8 mouse cellular contexts compared by ENCODE assay signal in genomic region chr11:69100639-69101360, GRCm38 (mm10). TPM values are rescaled to one million over a fixed set of nuclear protein-coding genes. Genes with fewer than 3 reads are reported as not detected.
DNase-seq lines count a peak whose midpoint lies in the region; ATAC-seq lines count a peak whose summit lies in the region.

No protein-coding gene starts in this region.

- peak; percentile 54 for DNase-seq in cerebellum, adult 11 months
- no peak for DNase-seq in cerebellum, postnatal 4 days (ENCODE audit: low spot score in 2 of 2)
- no peak for DNase-seq in neural tube, embryonic 11.5 days (ENCODE audit: low spot score)
- DNase-seq in neural tube, embryonic 10.5 days (ENCODE audit: extremely low spot score, low spot score): no peak
- no peak for DNase-seq in ovary, postnatal 36 days (ENCODE audit: low spot score)
- no peak for DNase-seq in layer of hippocampus, postnatal 14 days (ENCODE audit: low spot score in 2 of 2)

- H3K4me1 ChIP-seq in neural tube, embryonic 11.5 days (ENCODE audit: control insufficient read depth, insufficient read depth, low read length): peaks cover 33% of the 10 kb centered on the region
- peaks cover 33% of the 10 kb centered on the region for H3K4me1 ChIP-seq in heart, embryonic 16.5 days (ENCODE audit: control insufficient read depth, insufficient read depth, low read length)

- peaks cover 25% of the 10 kb centered on the region for H3K36me3 ChIP-seq in neural tube, embryonic 11.5 days (ENCODE audit: control insufficient read depth, insufficient read depth, low read length)
- H3K36me3 ChIP-seq in heart, embryonic 16.5 days (ENCODE audit: control insufficient read depth, insufficient read depth): peaks cover 53% of the 10 kb centered on the region
- H3K36me3 ChIP-seq in macrophage (ENCODE audit: inconsistent target): peaks cover 47% of the 10 kb centered on the region

- H3K4me2 ChIP-seq in neural tube, embryonic 11.5 days (ENCODE audit: low read depth): peak overlapping the region; percentile 89; the same call in 1 of the 2 replicates
- peak overlapping the region; percentile 98 for H3K4me2 ChIP-seq in heart, embryonic 16.5 days (ENCODE audit: low read depth, low read length)

- no peaks in the 10 kb centered on the region for H3K27me3 ChIP-seq in neural tube, embryonic 11.5 days (ENCODE audit: control insufficient read depth, insufficient read depth, low read length)
- no peaks in the 10 kb centered on the region for H3K27me3 ChIP-seq in heart, embryonic 16.5 days (ENCODE audit: control insufficient read depth, insufficient read depth, low read length)

- WGBS in neural tube, embryonic 11.5 days: 91% methylated on average over 20 of the region's 20 CpGs
- 84% methylated on average over 20 of the region's 20 CpGs for WGBS in heart, embryonic 16.5 days
- 71% methylated on average over 18 of the region's 20 CpGs for WGBS in macrophage (ENCODE audit: missing documents)

- no peak overlapping the region for H3K9ac ChIP-seq in neural tube, embryonic 11.5 days (ENCODE audit: low read length)
- H3K9ac ChIP-seq in heart, embryonic 16.5 days (ENCODE audit: low read length): peak overlapping the region; percentile 65

- no peaks in the 10 kb centered on the region for H3K9me3 ChIP-seq in neural tube, embryonic 11.5 days (ENCODE audit: control insufficient read depth, low read length)
- no peaks in the 10 kb centered on the region for H3K9me3 ChIP-seq in heart, embryonic 16.5 days (replicated peaks; ENCODE audit: control insufficient read depth, low read length)

- ATAC-seq in neural tube, embryonic 11.5 days (ENCODE audit: insufficient read depth, low FRiP score, low TSS enrichment): no peak
- no peak for ATAC-seq in heart, embryonic 16.5 days (replicated peaks; ENCODE audit: extremely low read depth, insufficient read depth, low FRiP score)

- no peak overlapping the region for H3K4me3 ChIP-seq in neural tube, embryonic 11.5 days (ENCODE audit: low read depth, low read length)
- peak overlapping the region; percentile 76 for H3K4me3 ChIP-seq in heart, embryonic 16.5 days (ENCODE audit: low read length)
- H3K4me3 ChIP-seq in macrophage (ENCODE audit: inconsistent target): peak overlapping the region; percentile 33

- no peak overlapping the region for H3K27ac ChIP-seq in neural tube, embryonic 11.5 days (ENCODE audit: low read depth, low read length)
- peak overlapping the region; percentile 84 for H3K27ac ChIP-seq in heart, embryonic 16.5 days (ENCODE audit: low read length)
- peak overlapping the region; percentile 79 for H3K27ac ChIP-seq in macrophage

- peaks cover 14% of the 10 kb centered on the region for H3K79me2 ChIP-seq in macrophage (ENCODE audit: inconsistent target)

RNA-seq across cellular contexts. Expression of gene Per1, which starts 5.8 kb away (rescaled TPM):
- polyA plus RNA-seq in neural tube, embryonic 11.5 days (2014; fragmentation: Nextera tagmentation; extraction: Ambion mirVana): 10.7 and 10.9 TPM in 2 replicates
- 19.6 and 21.9 TPM in 2 replicates for polyA plus RNA-seq in heart, embryonic 16.5 days (2015; fragmentation: Nextera tagmentation; extraction: Ambion mirVana)
- total RNA-seq in macrophage (2018; cell fraction: chromatin; rRNA removed): 100 to 1,000 TPM in 3 of 26 experiments, 10 to 100 TPM in 20, 1 to 10 TPM in 3; 2.1 to 182 (median 41.9) TPM
- 10 to 100 TPM in 18 of 26 experiments, 1 to 10 TPM in 8; 1.2 to 30.8 (median 12.4) TPM for total RNA-seq in macrophage (2018; cell fraction: cytosol; rRNA removed)
- 100 to 1,000 TPM in 2 of 26 experiments, 10 to 100 TPM in 19, 1 to 10 TPM in 5; 3.2 to 114 (median 23.5) TPM for total RNA-seq in macrophage (2018; cell fraction: nucleus; rRNA removed)
- polyA plus RNA-seq in macrophage (2018): 8.8 to 17.5 TPM (median 11.6 TPM) in 3 replicates
- total RNA-seq in layer of hippocampus, postnatal 14 days (2021): 10 to 100 TPM; 84.4 to 86.8 TPM

RNA-seq across cellular contexts. Expression of gene Vamp2, which starts 12.5 kb away (rescaled TPM):
- 112 TPM in 2 replicates for polyA plus RNA-seq in neural tube, embryonic 11.5 days (2014; fragmentation: Nextera tagmentation; extraction: Ambion mirVana)
- 84.1 and 91.1 TPM in 2 replicates for polyA plus RNA-seq in heart, embryonic 16.5 days (2015; fragmentation: Nextera tagmentation; extraction: Ambion mirVana)
- 100 to 1,000 TPM in 20 of 26 experiments, 10 to 100 TPM in 6; 79.4 to 259 (median 167) TPM for total RNA-seq in macrophage (2018; cell fraction: chromatin; rRNA removed)
- total RNA-seq in macrophage (2018; cell fraction: cytosol; rRNA removed): 10 to 100 TPM; 20.1 to 40.4 (median 26.4) TPM
- 100 to 1,000 TPM in 24 of 26 experiments, 10 to 100 TPM in 2; 83.9 to 283 (median 140) TPM for total RNA-seq in macrophage (2018; cell fraction: nucleus; rRNA removed)
- 23.6 to 47.7 TPM (median 36.7 TPM) in 3 replicates for polyA plus RNA-seq in macrophage (2018)
- 1,000 to 10,000 TPM; 1,073 to 1,118 TPM for total RNA-seq in layer of hippocampus, postnatal 14 days (2021)

RNA-seq across cellular contexts. Expression of gene Hes7, which starts 19.4 kb away (rescaled TPM):
- 0.33 TPM in 1 of 2 replicates, not detected in the other for polyA plus RNA-seq in neural tube, embryonic 11.5 days (2014; fragmentation: Nextera tagmentation; extraction: Ambion mirVana)
- polyA plus RNA-seq in heart, embryonic 16.5 days (2015; fragmentation: Nextera tagmentation; extraction: Ambion mirVana): 0.50 TPM in 2 replicates
- total RNA-seq in macrophage (2018; cell fraction: chromatin; rRNA removed): under 1 TPM in 4 of 26 experiments, not detected in 22; 0.49 to 0.63 (median 0.55) TPM
- total RNA-seq in macrophage (2018; cell fraction: cytosol; rRNA removed): under 1 TPM in 8 of 26 experiments, not detected in 18; 0.07 to 0.14 (median 0.09) TPM
- total RNA-seq in macrophage (2018; cell fraction: nucleus; rRNA removed): 1 to 10 TPM in 2 of 26 experiments, under 1 TPM in 3, not detected in 21; 0.26 to 1.1 (median 0.44) TPM
- polyA plus RNA-seq in macrophage (2018): not detected in 3 replicates
- total RNA-seq in layer of hippocampus, postnatal 14 days (2021): under 1 TPM; 0.46 to 0.62 TPM

RNA-seq across cellular contexts. Expression of gene 9130213A22Rik, which starts 21.6 kb away (rescaled TPM):
- 0.24 TPM in 1 of 2 replicates, not detected in the other for polyA plus RNA-seq in neural tube, embryonic 11.5 days (2014; fragmentation: Nextera tagmentation; extraction: Ambion mirVana)
- polyA plus RNA-seq in heart, embryonic 16.5 days (2015; fragmentation: Nextera tagmentation; extraction: Ambion mirVana): 0.41 and 0.72 TPM in 2 replicates
- total RNA-seq in macrophage (2018; cell fraction: chromatin; rRNA removed): 1 to 10 TPM in 1 of 26 experiments, under 1 TPM in 8, not detected in 17; 0.49 to 1.0 (median 0.62) TPM
- under 1 TPM in 22 of 26 experiments, not detected in 4; 0.07 to 0.35 (median 0.14) TPM for total RNA-seq in macrophage (2018; cell fraction: cytosol; rRNA removed)
- total RNA-seq in macrophage (2018; cell fraction: nucleus; rRNA removed): 1 to 10 TPM in 2 of 26 experiments, under 1 TPM in 3, not detected in 21; 0.34 to 1.6 (median 0.50) TPM
- 0.14 to 0.29 TPM in 2 of 3 replicates, not detected in the other for polyA plus RNA-seq in macrophage (2018)
- total RNA-seq in layer of hippocampus, postnatal 14 days (2021): under 1 TPM; 0.88 to 0.95 TPM

RNA-seq across cellular contexts. Expression of gene Aloxe3, which starts 24.9 kb away (rescaled TPM):
- 0.08 and 0.66 TPM in 2 replicates for polyA plus RNA-seq in neural tube, embryonic 11.5 days (2014; fragmentation: Nextera tagmentation; extraction: Ambion mirVana)
- polyA plus RNA-seq in heart, embryonic 16.5 days (2015; fragmentation: Nextera tagmentation; extraction: Ambion mirVana): 0.08 and 0.26 TPM in 2 replicates
- under 1 TPM in 13 of 26 experiments, not detected in 13; 0.16 to 0.69 (median 0.27) TPM for total RNA-seq in macrophage (2018; cell fraction: chromatin; rRNA removed)
- under 1 TPM in 12 of 26 experiments, not detected in 14; 0.03 to 0.27 (median 0.10) TPM for total RNA-seq in macrophage (2018; cell fraction: cytosol; rRNA removed)
- total RNA-seq in macrophage (2018; cell fraction: nucleus; rRNA removed): 1 to 10 TPM in 1 of 26 experiments, under 1 TPM in 13, not detected in 12; 0.11 to 1.5 (median 0.20) TPM
- 0.19 TPM in 1 of 3 replicates, not detected in the others for polyA plus RNA-seq in macrophage (2018)
- total RNA-seq in layer of hippocampus, postnatal 14 days (2021): 1 to 10 TPM; 2.9 to 5.7 TPM
